Mouse (Mus musculus): ENCODE data around the gene Auts2.

Gene Auts2

DNA sequence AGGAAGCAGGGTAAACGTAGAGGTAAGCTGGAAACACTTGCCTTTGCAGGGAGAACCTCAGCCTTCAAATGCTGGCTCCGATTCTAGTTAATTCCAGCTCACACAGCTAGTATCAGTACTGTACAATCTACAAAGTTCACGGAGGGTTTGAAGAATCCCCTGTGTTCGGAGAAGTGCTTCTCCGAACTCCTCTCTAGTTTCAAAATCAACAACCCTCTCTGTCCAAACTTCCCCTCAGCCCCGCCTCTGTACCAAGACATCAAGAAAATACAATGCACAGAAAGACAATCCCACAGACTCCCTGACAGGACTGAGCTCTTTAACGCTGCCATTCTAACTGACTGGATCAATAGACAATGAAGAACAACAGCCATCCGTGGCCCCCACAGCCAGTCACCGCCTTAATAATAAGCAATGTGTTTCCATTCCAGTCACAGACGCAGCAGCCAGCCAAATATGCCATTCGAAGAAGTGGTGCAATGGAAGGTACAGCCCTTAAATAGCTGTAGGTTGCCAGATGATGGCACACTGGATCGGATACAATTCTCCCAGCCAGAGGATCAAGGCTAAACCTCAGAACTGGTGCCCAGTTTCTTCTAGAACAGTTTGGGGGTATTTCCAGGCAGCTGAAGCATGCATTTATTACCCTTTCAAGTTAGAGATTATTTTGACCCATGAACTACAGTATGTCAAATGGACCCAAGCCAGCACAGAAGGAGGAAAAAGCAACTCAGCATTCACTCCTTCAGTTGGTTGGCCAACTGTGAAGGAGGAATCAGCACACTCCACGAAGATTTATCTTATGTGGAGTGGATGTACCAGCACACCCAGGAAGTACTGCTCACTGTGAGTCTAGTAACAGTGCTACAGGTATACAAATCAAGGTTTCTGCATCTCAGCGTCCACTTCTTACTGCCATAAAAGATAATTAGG is 151.0 kb downstream of the Auts2 start:
- in situ Hi-C loops (cut with MboI, MseI) = no loop called here

DNA sequence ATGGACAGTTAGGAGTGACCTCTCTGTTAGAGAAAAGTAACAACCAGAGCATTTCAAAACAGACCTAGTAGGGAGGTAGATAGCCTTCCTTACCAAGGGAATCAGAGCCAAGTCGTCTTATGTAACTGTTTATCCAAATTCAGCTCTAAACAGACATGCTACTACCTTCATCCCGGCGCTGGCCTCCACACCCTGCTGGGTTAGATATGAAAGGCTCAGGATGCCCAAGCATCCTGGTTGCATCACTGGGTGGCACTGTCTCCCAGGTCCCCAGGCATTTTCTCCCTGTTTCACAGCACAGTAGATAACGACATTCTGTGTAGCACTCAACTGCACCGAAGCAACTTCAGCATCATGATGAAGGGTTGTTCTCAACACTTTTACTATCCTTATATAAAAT is 154.4 kb downstream of the Auts2 start:
- in situ Hi-C loops (cut with MboI, MseI) = no loop called here

GRCm38 (mm10) chr5:132385244-132385855 is 157.8 kb downstream of the Auts2 start:
- in situ Hi-C loops (cut with MboI, MseI) = no loop called here

- in situ Hi-C loops (cut with MboI, MseI) = no loop called here
Observed at GRCm38 (mm10) chr5:132380261-132380660, 162.9 kb downstream of the Auts2 start.

- in situ Hi-C loops (cut with MboI, MseI) = no loop called here
Observed at GRCm38 (mm10) chr5:132378977-132379376, 164.2 kb downstream of the Auts2 start.

DNA sequence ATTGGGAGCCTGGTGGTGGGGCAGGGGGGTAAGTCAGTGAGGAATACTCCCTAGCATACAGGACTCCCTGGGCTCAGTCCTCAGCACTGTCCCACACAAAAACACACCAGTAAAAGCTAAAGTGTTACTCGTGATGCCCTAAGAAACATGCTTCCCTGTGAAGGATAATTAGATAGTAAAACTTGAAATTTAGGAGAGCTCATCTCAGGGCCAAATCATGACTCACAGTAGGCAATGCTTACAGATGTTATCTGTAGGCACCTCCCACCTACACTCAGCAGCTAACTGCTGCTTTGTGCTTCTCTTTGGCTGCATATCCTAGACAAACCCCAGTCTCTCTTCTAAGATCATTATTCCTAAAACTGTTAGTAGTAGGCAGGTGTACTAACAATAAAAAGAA is 168.0 kb downstream of the Auts2 start:
- in situ Hi-C loops (cut with MboI, MseI) = no loop called here

- in situ Hi-C loops (cut with MboI, MseI) = no loop called here
Observed at GRCm38 (mm10) chr5:132373471-132374075, 169.6 kb downstream of the Auts2 start.

GRCm38 (mm10) chr5:132372605-132373004 is 170.5 kb downstream of the Auts2 start:
- in situ Hi-C loops (cut with MboI, MseI) = no loop called here

DNA sequence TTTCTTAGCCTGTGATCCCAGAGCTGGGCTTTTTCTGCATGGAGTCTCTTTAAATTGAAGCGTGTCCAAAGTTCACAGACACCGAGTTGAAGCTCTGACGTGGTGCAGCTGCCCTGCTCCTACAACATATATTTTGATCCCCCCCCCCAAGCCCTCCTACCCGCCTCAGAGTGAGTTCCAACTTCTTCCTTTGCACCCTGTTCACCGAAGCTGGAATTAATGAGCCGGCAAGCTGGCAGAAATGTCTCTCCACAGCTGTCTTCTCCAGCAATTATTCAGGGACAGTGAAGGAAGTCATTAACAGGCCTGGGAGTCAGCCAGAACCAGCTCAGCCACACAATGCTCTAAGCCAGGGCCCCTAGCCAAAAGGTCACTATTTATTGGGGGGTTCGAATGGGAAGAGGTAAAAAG is 174.5 kb downstream of the Auts2 start:
- in situ Hi-C loops (cut with MboI, MseI) = no loop called here

- in situ Hi-C loops (cut with MboI, MseI) = no loop called here
Observed at GRCm38 (mm10) chr5:132361276-132361675, 181.9 kb downstream of the Auts2 start.

DNA sequence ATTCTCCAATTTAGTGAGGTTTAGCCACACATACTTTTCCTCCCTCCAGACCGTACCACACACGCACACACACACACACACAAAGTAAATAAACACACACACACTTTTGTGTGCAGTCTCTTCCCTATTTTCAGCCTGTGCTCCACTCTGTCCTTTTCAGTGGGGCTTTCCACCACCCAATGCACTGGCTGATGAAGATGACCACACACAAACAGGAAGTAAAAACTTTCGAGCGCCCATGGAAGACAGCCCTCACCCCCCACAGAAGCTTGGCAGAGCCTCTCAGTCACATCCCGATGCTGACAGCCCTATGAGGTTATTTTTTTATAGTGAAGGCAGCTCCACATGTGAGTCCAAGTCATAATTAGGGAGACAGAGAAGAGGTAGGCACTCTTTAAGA is 185.4 kb downstream of the Auts2 start:
- in situ Hi-C loops (cut with MboI, MseI) = no loop called here

- in situ Hi-C loops (cut with MboI, MseI) = no loop called here
Observed at GRCm38 (mm10) chr5:132355935-132356334, 187.2 kb downstream of the Auts2 start.

DNA sequence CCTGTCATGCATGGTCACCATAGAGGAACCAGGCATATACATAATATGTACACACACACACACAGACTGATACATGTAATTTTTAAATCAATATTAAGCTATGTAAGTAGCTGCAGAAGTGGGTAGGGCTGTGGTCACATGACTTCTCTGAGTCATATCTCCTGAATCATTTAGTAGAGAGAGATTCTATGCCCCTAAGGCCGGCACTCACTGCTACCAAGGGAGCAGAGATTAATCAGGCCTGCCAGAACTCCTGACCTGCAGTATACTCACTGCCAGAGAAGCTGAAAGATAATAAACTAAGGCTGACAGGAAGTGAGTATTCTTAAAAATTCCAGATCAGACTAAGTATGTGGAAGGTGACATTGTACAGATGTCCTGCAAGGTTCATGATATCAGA is 190.7 kb downstream of the Auts2 start:
- in situ Hi-C loops (cut with MboI, MseI) = no loop called here

- in situ Hi-C loops (cut with MboI, MseI) = no loop called here
Observed at GRCm38 (mm10) chr5:132351139-132351538, 192.0 kb downstream of the Auts2 start.

DNA sequence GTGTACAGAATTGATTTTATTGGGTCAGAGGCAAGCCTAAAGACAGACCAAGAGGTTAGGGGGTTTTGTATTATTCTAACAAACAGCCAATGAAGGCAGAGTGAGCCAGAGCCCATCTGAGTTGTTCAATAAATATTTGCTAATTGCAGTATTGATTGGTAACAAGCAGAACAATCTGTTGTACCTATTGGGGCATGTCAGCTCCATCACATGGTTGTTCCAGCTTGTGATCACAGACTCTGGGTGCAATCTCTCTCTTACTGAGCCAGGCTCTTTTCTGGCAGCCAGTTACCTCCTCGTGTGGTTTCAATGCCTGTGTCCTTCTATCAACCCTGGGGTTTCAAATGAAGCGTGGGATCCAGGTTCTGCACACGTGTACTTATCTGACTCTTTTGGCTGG is 201.8 kb downstream of the Auts2 start:
- in situ Hi-C loops (cut with MboI, MseI) = no loop called here

DNA sequence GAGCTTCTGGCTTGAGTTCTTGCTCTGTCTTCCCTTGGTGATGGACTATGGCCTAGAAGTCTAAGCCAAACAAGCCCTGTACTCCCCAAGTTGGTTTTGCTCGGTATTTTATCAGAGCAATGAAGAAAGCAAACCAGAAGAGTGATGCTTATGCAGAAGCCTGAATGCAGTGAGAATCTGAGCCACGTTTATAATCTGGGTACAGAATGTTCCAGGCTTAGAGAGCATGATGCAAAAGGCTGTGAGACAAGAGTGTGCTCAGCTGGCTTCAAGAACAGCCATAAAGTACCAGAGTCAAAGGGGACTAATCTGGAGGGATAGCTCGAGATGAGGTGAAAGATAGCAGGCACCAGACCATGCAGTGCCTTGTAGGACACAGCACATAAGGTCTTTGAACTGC is 205.5 kb downstream of the Auts2 start:
- in situ Hi-C loops (cut with MboI, MseI) = no loop called here

GRCm38 (mm10) chr5:132335719-132336118 is 207.4 kb downstream of the Auts2 start:
- in situ Hi-C loops (cut with MboI, MseI) = no loop called here

DNA sequence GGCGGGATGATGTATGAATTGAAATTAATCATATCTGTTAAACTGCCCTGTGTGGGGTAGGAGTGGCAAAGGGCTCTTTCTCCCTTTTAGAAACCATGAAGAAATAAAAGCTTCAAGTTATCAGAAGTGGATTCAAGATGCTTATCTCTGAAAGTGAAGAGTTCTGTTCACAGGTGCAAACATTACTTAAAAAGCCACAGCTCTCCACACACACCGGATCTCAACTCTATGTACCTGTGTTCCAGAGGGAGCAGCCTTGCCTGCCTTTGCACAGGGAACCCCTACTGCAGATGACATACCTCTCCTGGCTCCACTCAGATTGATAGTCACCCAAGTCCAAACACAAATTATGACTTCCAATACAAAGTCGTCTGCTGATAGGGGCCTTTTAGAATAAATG is 208.3 kb downstream of the Auts2 start:
- in situ Hi-C loops (cut with MboI, MseI) = no loop called here

DNA sequence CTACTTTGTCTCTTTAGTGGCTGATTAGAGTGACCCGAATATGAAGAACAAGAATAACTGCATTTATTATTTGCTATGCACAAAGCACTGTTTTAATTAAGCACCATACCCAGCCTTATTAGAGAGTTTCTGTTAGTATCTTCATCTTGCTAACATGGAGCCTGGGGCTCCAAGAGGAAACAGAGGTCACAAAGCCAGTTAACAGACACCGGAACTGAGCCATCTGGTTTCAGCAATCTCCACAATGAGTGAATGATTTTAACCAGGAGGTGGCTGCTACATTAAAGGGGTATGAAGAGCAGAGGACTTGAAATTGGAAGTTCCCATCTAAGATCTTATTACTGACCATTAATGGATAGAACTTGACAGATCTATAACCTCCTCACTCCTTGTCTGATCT is 209.4 kb downstream of the Auts2 start:
- in situ Hi-C loops (cut with MboI, MseI) = no loop called here

DNA sequence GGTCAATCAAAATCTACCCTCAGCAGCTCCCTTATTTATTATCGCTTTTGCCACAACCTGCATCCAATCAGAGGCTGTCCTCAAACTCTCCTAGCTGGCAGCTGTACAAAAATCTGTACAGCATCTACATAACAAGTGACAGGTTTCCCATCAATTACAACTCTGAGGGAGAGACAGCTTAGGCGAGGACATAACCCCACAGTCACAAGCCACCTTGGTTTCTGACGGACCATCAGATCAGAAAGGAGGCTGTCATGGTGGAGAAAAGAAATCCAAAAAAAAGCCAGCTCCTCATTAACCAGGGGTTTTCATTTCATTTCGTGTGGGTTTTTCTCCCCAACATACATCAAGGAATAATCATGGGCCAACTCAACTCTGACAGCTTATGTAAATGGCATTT is 210.6 kb downstream of the Auts2 start:
- in situ Hi-C loops (cut with MboI, MseI) = no loop called here

DNA sequence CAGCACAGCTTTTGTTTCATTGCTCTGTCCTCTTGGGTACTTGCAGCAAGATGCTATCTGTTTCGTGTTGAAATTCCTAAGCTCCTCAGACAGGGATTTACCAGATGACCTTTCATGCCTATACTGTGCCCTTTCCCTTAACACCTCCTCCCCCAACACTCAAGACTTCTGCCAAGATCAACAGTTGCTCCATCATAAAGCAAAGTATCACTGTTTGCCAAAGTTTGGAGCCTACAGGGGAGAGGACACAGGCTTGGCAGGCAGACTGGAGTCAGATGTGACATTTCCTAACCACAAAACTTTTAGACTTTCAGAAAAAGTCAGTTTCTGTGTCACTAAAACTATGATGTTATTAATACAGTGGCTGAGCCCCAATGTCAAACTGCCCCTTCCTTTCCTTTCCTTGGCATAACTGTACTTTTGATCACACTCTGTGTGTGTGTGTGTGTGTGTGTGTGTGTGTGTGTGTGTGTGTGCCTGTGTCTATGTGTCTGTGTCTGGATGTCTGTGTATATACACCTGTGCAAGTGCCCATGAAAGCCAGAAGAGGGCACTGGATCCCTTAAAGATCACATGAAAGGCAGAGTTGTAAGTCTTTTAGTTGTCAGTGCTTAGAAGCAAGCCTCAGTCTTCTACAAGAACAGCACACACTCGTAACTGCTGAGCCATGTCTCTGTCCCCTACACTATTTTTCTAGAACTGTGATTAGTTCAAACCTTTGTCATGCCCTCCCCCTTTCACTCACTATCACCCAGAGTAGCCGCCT is 213.8 kb downstream of the Auts2 start:
- in situ Hi-C loops (cut with MboI, MseI) = loop anchor here (10.0 kb wide), 1 partner anchor 1525 kb away; no protein-coding TSS in a partner anchor
